Mouse (Mus musculus) stomach, embryonic 15.5 days (tissue): ENCODE measurements around the gene Masp1. TPM values are rescaled to one million over a fixed set of nuclear protein-coding genes. Genes with fewer than 3 reads are reported as not detected.
A peak's percentile ranks its signal among the peaks of the same experiment; 100 is the strongest.

Source experiments
- ATAC-seq: fragments of 200-750 bp; cut with Nextera tagmentation; 2 replicates; pipeline ENCODE4 v1.8.0; 2017; ENCODE audit warnings: low read depth, moderate number of reproducible peaks, moderate TSS enrichment; ENCODE audit not compliant: insufficient read depth, low FRiP score
- H3K27ac ChIP-seq: fragments of 300-500 bp; sonication (generic); 2 replicates; pipeline ENCODE4 v1.5.1; 2015; ENCODE audit warnings: mild to moderate bottlenecking, inconsistent platforms
- H3K27me3 ChIP-seq: fragments of 300-500 bp; sonication (generic); replicated peaks from 2 replicates; pipeline ENCODE4 v1.6.1; 2015; ENCODE audit warnings: inconsistent platforms
- H3K36me3 ChIP-seq: fragments of 300-500 bp; sonication (generic); 2 replicates; pipeline ENCODE4 v1.6.1; 2015; ENCODE audit warnings: inconsistent platforms
- H3K4me1 ChIP-seq: fragments of 300-500 bp; sonication (generic); 2 replicates; pipeline ENCODE4 v1.6.1; 2015; ENCODE audit warnings: inconsistent platforms
- H3K4me2 ChIP-seq: fragments of 300-500 bp; sonication (generic); 2 replicates; pipeline ENCODE4 v1.6.1; 2015; ENCODE audit warnings: mild to moderate bottlenecking, inconsistent platforms
- H3K4me3 ChIP-seq: fragments of 300-500 bp; sonication (generic); replicated peaks from 2 replicates; pipeline ENCODE4 v1.5.1; 2015; ENCODE audit warnings: inconsistent platforms
- H3K9ac ChIP-seq: fragments of 300-500 bp; sonication (generic); 2 replicates; pipeline ENCODE4 v1.6.1; 2015; ENCODE audit warnings: inconsistent platforms
- H3K9me3 ChIP-seq: fragments of 300-500 bp; sonication (generic); 2 replicates; pipeline ENCODE4 v1.6.1; 2016; ENCODE audit warnings: inconsistent platforms
- WGBS: fragments of 180-500 bp; shearing (Covaris S2); methylation state at CpG from one replicate; pipeline ENCODE4 v1.1.7; 2015; 5-methylcytosine and 5-hydroxymethylcytosine counted together
- polyA plus RNA-seq: library from polyadenylated mRNA; unstranded; fragments of >200 nt; fragmentation: Nextera tagmentation; extraction: Ambion mirVana; gene quantifications from 2 replicates; pipeline ENCODE4 v1.2.1, GENCODE M21; 2015

The Masp1 gene
- polyA plus RNA-seq = 1.5 and 3.0 TPM in 2 replicates

GRCm38 (mm10) chr16:23520235-23520871 is at the start of gene Masp1, which contains the start of gene Rtp4:
Gene Masp1 (minus strand): TSS chr16:23520815.
Gene Rtp4 (plus strand): TSS chr16:23520291.
- H3K27me3 ChIP-seq = no peaks in the 10 kb centered on the region
- no peaks in the 10 kb centered on the region for H3K9me3 ChIP-seq
- 4% methylated on average over 12 of the region's 12 CpGs for WGBS
- ATAC-seq = no peak; the same call in 1 of the 2 replicates
- peaks cover 4% of the 10 kb centered on the region; the same call in 1 of the 2 replicates for H3K4me1 ChIP-seq
- no peak within 1 kb of the TSS for H3K27ac ChIP-seq
- H3K4me3 ChIP-seq = peak within 1 kb of the TSS; percentile 20; the same call in 1 of the 2 replicates
- H3K4me2 ChIP-seq = peak within 1 kb of the TSS; percentile 49
- H3K36me3 ChIP-seq = no peaks in the 10 kb centered on the region
- H3K9ac ChIP-seq = peak within 1 kb of the TSS; percentile 13; the same call in 1 of the 2 replicates

GRCm38 (mm10) chr16:23568369-23568958 is 47.8 kb upstream of the Masp1 start:
- Histone ChIP-seq H3K4me2 (no peak overlapping the region), H3K4me1 (no peaks in the 10 kb centered on the region), H3K36me3 (no peaks in the 10 kb centered on the region), H3K9ac (no peak overlapping the region), H3K4me3 (no peak overlapping the region), H3K9me3 (no peaks in the 10 kb centered on the region), H3K27ac (no peak overlapping the region), H3K27me3 (no peaks in the 10 kb centered on the region)
- no peak for ATAC-seq
- WGBS = 58% methylated on average over 4 of the region's 4 CpGs

GRCm38 (mm10) chr16:23557669-23558068 is 37.1 kb upstream of the Masp1 start:
- H3K9ac ChIP-seq = no peak overlapping the region
- H3K4me2 ChIP-seq = no peak overlapping the region
- no peak for ATAC-seq
- H3K36me3 ChIP-seq = no peaks in the 10 kb centered on the region
- no peak overlapping the region for H3K4me3 ChIP-seq
- no peaks in the 10 kb centered on the region for H3K4me1 ChIP-seq
- H3K27me3 ChIP-seq = no peaks in the 10 kb centered on the region
- 68% methylated on average over 2 of the region's 2 CpGs for WGBS
- no peak overlapping the region for H3K27ac ChIP-seq
- no peaks in the 10 kb centered on the region for H3K9me3 ChIP-seq

GRCm38 (mm10) chr16:23557195-23557594 is 36.6 kb upstream of the Masp1 start:
- Histone ChIP-seq H3K27ac (no peak overlapping the region), H3K9me3 (no peaks in the 10 kb centered on the region), H3K4me2 (no peak overlapping the region), H3K4me3 (no peak overlapping the region), H3K36me3 (no peaks in the 10 kb centered on the region), H3K4me1 (no peaks in the 10 kb centered on the region), H3K27me3 (no peaks in the 10 kb centered on the region), H3K9ac (no peak overlapping the region)
- ATAC-seq = no peak
- WGBS = 80% methylated on average over 5 of the region's 5 CpGs

GRCm38 (mm10) chr16:23554673-23555072 is 34.1 kb upstream of the Masp1 start:
- no peak overlapping the region for H3K9ac ChIP-seq
- H3K27ac ChIP-seq = no peak overlapping the region
- H3K27me3 ChIP-seq = no peaks in the 10 kb centered on the region; the same call in 1 of the 2 replicates
- ATAC-seq = no peak
- H3K4me1 ChIP-seq = no peaks in the 10 kb centered on the region
- H3K4me3 ChIP-seq = no peak overlapping the region
- H3K36me3 ChIP-seq = no peaks in the 10 kb centered on the region
- H3K9me3 ChIP-seq = no peaks in the 10 kb centered on the region
- 80% methylated on average over 5 of the region's 5 CpGs for WGBS
- H3K4me2 ChIP-seq = no peak overlapping the region

GRCm38 (mm10) chr16:23550981-23551582 is 30.5 kb upstream of the Masp1 start:
- no peaks in the 10 kb centered on the region for H3K9me3 ChIP-seq
- H3K4me1 ChIP-seq = no peaks in the 10 kb centered on the region
- no peak overlapping the region for H3K9ac ChIP-seq
- no peak for ATAC-seq
- no peak overlapping the region for H3K4me2 ChIP-seq
- no peaks in the 10 kb centered on the region for H3K36me3 ChIP-seq
- no peak overlapping the region for H3K27ac ChIP-seq
- no peak overlapping the region for H3K4me3 ChIP-seq
- H3K27me3 ChIP-seq = no peaks in the 10 kb centered on the region; the same call in 1 of the 2 replicates
- 85% methylated on average over 18 of the region's 18 CpGs for WGBS

- H3K4me2 ChIP-seq = no peak overlapping the region
- no peak overlapping the region for H3K27ac ChIP-seq
- H3K9me3 ChIP-seq = no peaks in the 10 kb centered on the region
- no peaks in the 10 kb centered on the region for H3K4me1 ChIP-seq
- WGBS = 45% methylated on average over 8 of the region's 8 CpGs
- H3K36me3 ChIP-seq = no peaks in the 10 kb centered on the region
- ATAC-seq = no peak
- no peak overlapping the region for H3K9ac ChIP-seq
- H3K27me3 ChIP-seq = no peaks in the 10 kb centered on the region; the same call in 1 of the 2 replicates
- H3K4me3 ChIP-seq = no peak overlapping the region
Measured at GRCm38 (mm10) chr16:23550346-23550980, 29.8 kb upstream of the Masp1 start.

GRCm38 (mm10) chr16:23547783-23548182 is 27.2 kb upstream of the Masp1 start:
- no peaks in the 10 kb centered on the region; the same call in 1 of the 2 replicates for H3K27me3 ChIP-seq
- 81% methylated on average over 4 of the region's 4 CpGs for WGBS
- H3K9ac ChIP-seq = no peak overlapping the region
- no peak overlapping the region for H3K27ac ChIP-seq
- no peak overlapping the region for H3K4me2 ChIP-seq
- H3K9me3 ChIP-seq = no peaks in the 10 kb centered on the region
- H3K4me1 ChIP-seq = no peaks in the 10 kb centered on the region
- H3K36me3 ChIP-seq = no peaks in the 10 kb centered on the region
- no peak overlapping the region for H3K4me3 ChIP-seq
- no peak for ATAC-seq

- Histone ChIP-seq H3K4me1 (no peaks in the 10 kb centered on the region), H3K27ac (no peak overlapping the region), H3K27me3 (no peaks in the 10 kb centered on the region), H3K4me2 (no peak overlapping the region), H3K36me3 (no peaks in the 10 kb centered on the region), H3K4me3 (no peak overlapping the region), H3K9me3 (no peaks in the 10 kb centered on the region), H3K9ac (no peak overlapping the region)
- no peak for ATAC-seq
- 42% methylated on average over 7 of the region's 7 CpGs for WGBS
Measured at GRCm38 (mm10) chr16:23544361-23544760, 23.7 kb upstream of the Masp1 start.

GRCm38 (mm10) chr16:23542866-23543265 is 22.3 kb upstream of the Masp1 start:
- Histone ChIP-seq H3K36me3 (no peaks in the 10 kb centered on the region), H3K9ac (no peak overlapping the region), H3K27ac (no peak overlapping the region), H3K9me3 (no peaks in the 10 kb centered on the region), H3K4me3 (no peak overlapping the region), H3K27me3 (no peaks in the 10 kb centered on the region), H3K4me2 (no peak overlapping the region), H3K4me1 (no peaks in the 10 kb centered on the region)
- no peak for ATAC-seq
- 67% methylated on average over 4 of the region's 4 CpGs for WGBS

- no peaks in the 10 kb centered on the region for H3K36me3 ChIP-seq
- no peak overlapping the region for H3K4me2 ChIP-seq
- no peak overlapping the region for H3K27ac ChIP-seq
- no peak for ATAC-seq
- no peak overlapping the region for H3K9ac ChIP-seq
- H3K4me3 ChIP-seq = no peak overlapping the region
- no peaks in the 10 kb centered on the region for H3K27me3 ChIP-seq
- WGBS = 31% methylated on average over 4 of the region's 4 CpGs
- H3K9me3 ChIP-seq = no peaks in the 10 kb centered on the region
- H3K4me1 ChIP-seq = no peaks in the 10 kb centered on the region
Measured at GRCm38 (mm10) chr16:23541046-23541445, 20.4 kb upstream of the Masp1 start.

- Histone ChIP-seq H3K4me1 (no peaks in the 10 kb centered on the region), H3K9ac (no peak overlapping the region)
- WGBS = 67% methylated on average over 3 of the region's 3 CpGs
Measured at GRCm38 (mm10) chr16:23533707-23534106, 13.1 kb upstream of the Masp1 start.

More at GRCm38 (mm10) chr16:23533707-23534106, 13.1 kb upstream of the Masp1 start:
- no peak overlapping the region for H3K4me3 ChIP-seq
- no peaks in the 10 kb centered on the region for H3K9me3 ChIP-seq
- no peak overlapping the region for H3K27ac ChIP-seq
- no peak for ATAC-seq
- H3K27me3 ChIP-seq = no peaks in the 10 kb centered on the region
- H3K36me3 ChIP-seq = no peaks in the 10 kb centered on the region
- H3K4me2 ChIP-seq = no peak overlapping the region
